Mouse (Mus musculus): ENCODE measurements around the gene Mvp.
A peak's percentile ranks its signal among the peaks of the same experiment; 100 is the strongest.

The Mvp gene

GRCm38 (mm10) chr7:127019306-127019960, 5.0 kb upstream of the Mvp start:
- no peak for DNase-seq

GRCm38 (mm10) chr7:127018416-127019305, 4.2 kb upstream of the Mvp start:
- DNase-seq = no peak

GRCm38 (mm10) chr7:127017950-127018345, 3.5 kb upstream of the Mvp start:
- DNase-seq = no peak

GRCm38 (mm10) chr7:127016971-127017949, 2.8 kb upstream of the Mvp start, which contains the start of gene Pagr1a:
TSS of gene Pagr1a (minus strand) at chr7:127017352.
- peak; percentile 97 for DNase-seq

GRCm38 (mm10) chr7:127016486-127016938, 2.1 kb upstream of the Mvp start:
- DNase-seq = no peak

- DNase-seq = no peak
Measured at GRCm38 (mm10) chr7:127016481-127016485, 1.9 kb upstream of the Mvp start, which contains the start of gene Pagr1b. TSS of gene Pagr1b (minus strand) at chr7:127016484.

GRCm38 (mm10) chr7:127016081-127016480, 1.7 kb upstream of the Mvp start:
- DNase-seq = peak; percentile 67

GRCm38 (mm10) chr7:127014993-127015392, 572 bp upstream of the Mvp start:
- no peak for DNase-seq

GRCm38 (mm10) chr7:127013385-127013784, 1.0 kb downstream of the Mvp start:
- DNase-seq = no peak

GRCm38 (mm10) chr7:127012845-127013244, 1.6 kb downstream of the Mvp start:
- DNase-seq = no peak

GRCm38 (mm10) chr7:127012374-127012773, 2.0 kb downstream of the Mvp start:
- no peak for DNase-seq

- DNase-seq = no peak
Measured at GRCm38 (mm10) chr7:127011717-127012116, 2.7 kb downstream of the Mvp start.

- DNase-seq = no peak
Measured at GRCm38 (mm10) chr7:127011051-127011450, 3.4 kb downstream of the Mvp start.

GRCm38 (mm10) chr7:127009307-127010085, 4.9 kb downstream of the Mvp start:
- no peak for DNase-seq

- peak; percentile 38 for DNase-seq
Measured at GRCm38 (mm10) chr7:127008239-127009019, 6.0 kb downstream of the Mvp start.

GRCm38 (mm10) chr7:127007313-127008024, 7.0 kb downstream of the Mvp start:
- no peak for DNase-seq

GRCm38 (mm10) chr7:127004122-127004875, 10.1 kb downstream of the Mvp start:
- DNase-seq = no peak

GRCm38 (mm10) chr7:127003620-127004019, 10.8 kb downstream of the Mvp start:
- no peak for DNase-seq

- no peak for DNase-seq
Measured at GRCm38 (mm10) chr7:126999568-126999967, 14.9 kb downstream of the Mvp start.

- DNase-seq = no peak
Measured at GRCm38 (mm10) chr7:126996449-126996848, 18.0 kb downstream of the Mvp start.

All from kidney, adult 18-20 months (tissue).